Mouse (Mus musculus) small intestine, adult 2 months (tissue): ENCODE results near the gene Nrf1.

Experiments used
- CTCF ChIP-seq: fragments of 200-500 bp; IDR thresholded peaks from 2 replicates; pipeline ENCODE4 v1.5.1; 2012; ENCODE audit warnings: low read depth, mild to moderate bottlenecking, control low read depth, inconsistent platforms, low read length, moderate library complexity, mixed read lengths; ENCODE audit not compliant: insufficient replicate concordance, insufficient read length; ENCODE audit errors: extremely low read depth
- POLR2A ChIP-seq: fragments of 200-500 bp; IDR thresholded peaks from 2 replicates; pipeline ENCODE4 v1.6.1; 2012; ENCODE audit warnings: low read depth, mild to moderate bottlenecking, control low read depth, inconsistent platforms, low read length, moderate library complexity

GRCm38 (mm10) chr6:30132399-30132798 lies 84.6 kb downstream of the Nrf1 start:
- TF ChIP-seq CTCF (no peak), POLR2A (no peak)
